Mouse (Mus musculus) 3134 (cell line): ENCODE data around the gene Tbc1d22a.

Source experiments
- DNase-seq: peaks from one replicate; pipeline ENCODE4 v3.0.0-alpha.2; 2011; ENCODE audit warnings: low spot score; ENCODE audit not compliant: insufficient read length; ENCODE audit errors: extremely low read depth

Tbc1d22a gene

DNA sequence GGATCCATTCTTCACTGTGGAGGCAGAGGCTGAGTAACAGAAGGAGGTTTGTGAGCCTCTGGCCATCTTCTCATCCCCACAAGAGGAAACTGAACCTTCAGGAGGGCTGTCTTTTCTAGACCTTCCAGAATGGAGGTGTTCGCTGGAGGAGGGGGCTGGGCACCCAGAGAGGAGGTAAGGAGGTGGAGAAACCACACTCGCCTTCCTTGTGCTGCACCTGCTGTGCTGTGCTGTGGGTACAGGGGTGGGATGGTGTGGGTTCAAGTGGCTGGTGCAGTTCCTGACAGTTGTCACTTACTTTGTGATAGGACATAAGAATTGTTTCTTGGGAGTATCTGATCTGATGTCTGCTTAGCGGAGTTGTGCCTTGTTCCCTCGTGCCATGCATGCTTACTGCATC is 118.9 kb downstream of the Tbc1d22a start:
- DNase-seq = no peak

GRCm38 (mm10) chr15:86333606-86334005 is 119.3 kb downstream of the Tbc1d22a start:
- no peak for DNase-seq

DNA sequence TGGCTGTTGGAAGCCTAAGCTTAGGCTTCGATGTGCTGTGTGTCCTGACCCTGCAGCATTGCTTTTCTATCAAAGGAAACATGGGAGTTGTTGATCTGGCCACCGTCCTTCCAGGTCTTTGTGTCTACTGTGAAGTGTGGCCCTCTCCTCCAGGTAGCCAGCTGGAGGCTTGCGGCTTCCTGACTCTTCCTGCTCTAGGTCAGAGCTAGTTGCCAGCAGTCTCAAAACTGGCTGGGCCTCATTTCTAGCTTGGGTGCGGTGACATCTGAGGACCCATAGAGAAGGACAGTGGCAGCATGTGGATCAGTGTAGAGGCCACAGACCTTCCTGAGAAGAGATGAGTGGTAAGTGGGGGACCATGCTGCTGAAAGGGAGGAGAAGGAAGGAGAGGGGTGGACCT is 120.0 kb downstream of the Tbc1d22a start:
- DNase-seq = no peak

DNA sequence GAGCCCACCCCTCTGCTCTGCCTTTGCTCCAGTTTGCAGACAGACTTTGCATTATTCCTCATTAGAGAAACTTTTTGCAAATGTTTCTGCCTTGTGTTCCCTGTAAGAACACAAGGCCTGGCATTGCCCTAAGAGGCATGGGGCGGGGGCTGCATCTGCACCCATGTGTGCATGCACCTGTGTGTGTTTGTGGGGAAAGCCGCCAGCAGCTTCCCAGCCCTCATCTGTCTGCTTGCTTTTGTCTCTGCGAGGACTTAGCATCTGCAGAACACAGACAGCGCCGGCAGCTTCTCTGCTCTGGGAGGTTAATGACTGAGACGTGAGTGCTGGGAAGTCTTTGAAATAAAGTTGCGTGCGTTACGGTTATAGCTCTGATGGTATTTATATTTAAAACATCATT is 120.5 kb downstream of the Tbc1d22a start:
- DNase-seq = no peak

DNA sequence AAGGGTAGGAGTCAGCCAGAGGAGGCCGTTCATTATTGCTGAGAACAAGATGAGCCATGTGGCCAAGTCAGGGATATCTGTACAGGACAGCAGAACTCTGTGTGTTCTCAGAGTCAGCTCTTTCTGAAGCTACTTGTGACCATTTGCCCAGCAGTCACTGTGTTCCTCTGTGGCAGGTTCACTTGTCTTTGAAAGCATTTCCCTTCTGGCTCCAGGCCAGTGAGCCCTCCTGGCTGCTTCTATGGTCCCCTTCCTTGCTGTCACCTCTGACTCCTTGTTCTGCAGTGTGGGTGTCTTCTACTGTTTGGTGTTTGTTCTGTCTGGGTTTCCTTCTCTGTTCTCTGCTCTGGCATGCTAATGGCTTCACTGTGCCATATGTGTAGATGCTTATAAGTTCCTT is 121.5 kb downstream of the Tbc1d22a start:
- no peak for DNase-seq

DNA sequence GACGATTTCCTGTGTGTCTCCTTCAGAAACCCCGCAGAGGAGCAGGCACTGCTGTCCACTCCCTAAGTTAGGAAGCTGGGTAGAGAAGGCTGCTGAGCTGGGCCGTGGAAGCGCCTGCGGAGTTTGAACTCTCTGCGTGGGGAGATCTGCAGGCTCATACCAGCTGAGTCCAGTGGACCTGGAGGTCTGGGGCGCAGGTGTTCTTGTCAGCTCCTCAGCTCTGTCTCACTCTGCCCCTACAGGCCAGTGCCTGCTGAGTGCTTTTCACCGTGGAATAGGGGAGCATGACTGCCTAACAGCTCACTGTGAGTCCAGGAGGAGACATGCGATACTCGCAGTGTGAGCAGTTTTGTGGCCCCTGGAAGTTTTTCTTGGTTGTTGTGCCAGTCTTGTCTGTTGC is 123.5 kb downstream of the Tbc1d22a start:
- DNase-seq = no peak

DNA sequence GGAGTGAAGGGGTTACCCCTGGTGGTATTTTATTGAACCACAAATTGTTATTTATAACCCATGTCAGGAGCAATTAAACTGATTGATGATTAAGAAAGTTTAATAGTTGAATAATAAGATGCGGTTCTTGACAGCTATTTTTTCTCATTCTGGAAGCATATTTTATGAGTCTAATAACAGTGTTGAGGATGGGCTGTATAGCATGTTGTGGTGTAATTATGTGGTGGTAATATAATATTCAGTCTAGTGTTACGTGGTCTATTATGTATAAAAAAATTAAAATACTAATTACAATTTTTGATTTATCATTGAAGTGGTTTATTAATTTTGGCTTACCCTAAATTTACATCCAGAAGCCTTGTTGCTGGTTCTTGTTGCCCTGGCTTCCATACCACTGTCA is 125.5 kb downstream of the Tbc1d22a start:
- no peak for DNase-seq

- DNase-seq = no peak
Observed at GRCm38 (mm10) chr15:86340766-86341165, 126.5 kb downstream of the Tbc1d22a start.

GRCm38 (mm10) chr15:86342637-86343375 is 128.5 kb downstream of the Tbc1d22a start:
- no peak for DNase-seq

DNA sequence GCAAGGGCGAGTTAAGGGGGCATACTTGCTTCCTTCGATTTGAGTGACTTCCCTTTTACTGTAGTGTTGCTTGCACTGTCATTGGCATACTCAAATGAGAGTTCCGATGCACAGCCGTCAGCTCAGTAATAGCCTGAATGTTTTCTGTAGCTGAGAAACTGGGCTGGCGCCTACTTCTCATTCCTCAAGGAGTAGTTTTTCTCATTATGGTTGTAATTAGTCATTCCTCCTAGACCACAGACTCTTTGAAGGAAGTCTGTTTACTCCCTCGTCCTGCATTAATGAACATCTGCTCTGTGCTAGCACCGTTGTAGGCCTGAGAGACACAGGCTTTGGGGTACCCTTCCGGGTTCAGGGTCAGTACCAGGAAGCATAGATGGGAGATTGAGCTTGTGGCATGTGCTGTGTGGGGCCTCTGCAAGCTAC is 130.7 kb downstream of the Tbc1d22a start:
- DNase-seq = no peak

GRCm38 (mm10) chr15:86345907-86346306 is 131.6 kb downstream of the Tbc1d22a start:
- DNase-seq = no peak

DNA sequence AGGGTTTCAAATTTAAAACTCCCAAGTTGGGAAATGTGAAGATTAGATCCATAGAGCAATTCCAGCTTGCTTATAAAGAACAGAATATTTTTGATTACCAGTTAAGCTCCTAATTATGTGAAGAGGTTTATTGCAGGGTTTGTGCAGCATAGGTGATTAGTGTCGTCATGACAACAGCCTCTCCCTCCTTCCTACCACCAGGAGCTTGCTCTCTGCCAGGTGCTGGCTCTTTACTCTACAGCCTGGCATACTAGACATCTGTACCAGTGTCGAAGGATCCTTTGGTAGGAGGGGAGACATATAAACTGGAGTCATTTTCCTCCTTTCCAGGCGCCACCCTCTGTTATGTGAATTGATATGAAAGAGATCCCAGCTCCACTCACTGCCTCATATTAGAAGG is 132.3 kb downstream of the Tbc1d22a start:
- DNase-seq = no peak

DNA sequence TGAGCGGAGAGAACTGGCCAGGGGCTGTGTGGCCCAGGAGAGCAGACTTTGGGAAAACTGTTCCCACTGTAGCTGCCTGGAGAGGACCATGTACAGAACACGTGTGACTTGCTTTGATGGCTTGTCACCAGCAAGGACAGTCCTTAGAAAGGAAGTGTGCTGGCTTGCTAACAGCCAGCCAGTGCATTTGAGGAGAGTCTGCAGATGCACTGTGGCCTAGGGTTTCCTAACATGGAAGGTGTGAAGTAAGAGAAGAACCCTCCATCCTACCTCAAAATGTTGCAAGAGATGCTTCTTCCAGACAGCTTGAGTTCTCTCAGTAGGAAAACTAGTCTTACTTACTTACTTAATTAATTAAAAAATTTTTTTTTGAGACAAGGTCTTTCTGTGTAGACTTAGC is 140.7 kb downstream of the Tbc1d22a start:
- no peak for DNase-seq

GRCm38 (mm10) chr15:86355857-86356256 is 141.6 kb downstream of the Tbc1d22a start:
- no peak for DNase-seq

DNA sequence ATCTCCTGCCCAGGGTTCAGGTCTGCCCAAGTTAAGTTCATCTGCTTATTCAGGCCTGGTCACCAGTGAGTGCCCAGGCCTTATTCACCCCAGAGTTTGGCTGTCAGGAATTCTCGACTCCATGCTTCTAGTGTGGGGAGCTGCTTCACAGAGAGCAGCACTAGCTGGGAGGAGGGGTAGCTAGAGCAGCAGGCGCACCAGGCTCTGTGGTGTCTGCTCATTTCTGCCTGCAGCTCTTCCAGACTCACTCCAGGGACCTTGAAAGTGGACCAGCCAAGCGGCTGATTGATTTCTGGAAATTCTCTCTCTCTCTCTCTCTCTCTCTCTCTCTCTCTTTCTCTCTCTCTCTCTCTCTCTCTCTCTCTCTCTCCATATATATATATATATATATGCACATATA is 146.1 kb downstream of the Tbc1d22a start:
- no peak for DNase-seq

DNA sequence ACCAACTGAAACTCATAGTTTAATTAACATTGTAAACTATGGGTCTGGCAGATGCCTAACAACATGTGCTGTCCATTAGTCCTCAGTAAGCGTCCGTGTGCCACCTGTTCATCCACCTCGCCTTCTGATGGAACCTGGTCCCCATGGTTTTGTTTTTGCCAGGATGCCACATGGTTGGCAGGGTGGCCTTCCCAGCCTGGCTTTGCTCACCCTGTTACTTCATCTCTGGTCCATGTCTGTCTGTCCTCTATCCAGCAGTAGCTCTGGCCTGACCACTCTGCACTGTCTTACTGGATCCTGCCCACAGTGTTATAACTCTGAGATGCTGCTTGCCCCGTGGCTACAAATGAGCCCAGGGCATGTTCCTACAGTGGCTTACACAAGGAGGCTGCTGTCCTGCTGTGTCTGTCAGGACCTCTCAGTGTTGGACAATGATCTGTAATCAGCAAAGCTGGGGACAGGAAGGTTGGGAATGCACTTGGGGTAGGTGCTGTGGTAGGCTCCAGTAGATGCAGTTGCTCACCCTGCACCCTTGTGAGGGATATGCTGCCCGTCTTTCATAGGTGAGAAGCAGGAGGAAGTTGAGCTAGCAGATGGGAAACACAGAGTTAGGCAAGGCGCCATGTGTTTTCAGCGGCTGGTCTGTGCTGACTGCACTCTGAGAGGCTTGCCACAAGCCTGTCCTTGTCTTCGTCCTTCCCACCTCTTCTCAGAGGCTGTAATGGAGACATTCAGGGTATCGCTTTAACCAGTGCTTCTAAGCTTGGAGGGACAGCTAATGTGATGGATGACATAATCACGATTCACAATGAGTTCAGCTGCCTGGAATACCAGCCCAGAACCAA is 148.3 kb downstream of the Tbc1d22a start:
- DNase-seq = no peak

DNA sequence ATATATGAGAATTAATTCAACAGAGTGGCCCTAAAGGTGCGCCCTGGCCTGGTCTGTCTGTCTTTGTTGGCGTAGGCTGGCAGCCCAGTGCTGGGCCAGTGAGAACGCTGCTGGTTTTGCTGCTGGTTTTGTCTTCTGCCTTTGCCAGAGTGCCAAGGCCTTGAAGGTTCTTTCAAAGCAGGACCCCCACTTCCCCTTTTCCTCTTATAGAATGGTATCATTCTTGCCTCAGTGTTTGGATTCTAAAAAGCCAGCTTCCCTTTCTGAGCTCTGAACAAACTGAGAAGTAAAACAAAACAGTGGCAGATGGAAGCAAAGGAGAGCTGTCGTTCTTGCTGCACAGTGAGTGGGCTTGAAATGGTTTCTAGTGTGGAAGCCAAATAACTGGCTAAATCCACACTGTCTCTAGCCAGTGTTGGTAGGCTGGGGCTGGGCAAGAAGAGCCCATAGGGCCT is 149.6 kb downstream of the Tbc1d22a start:
- no peak for DNase-seq

DNA sequence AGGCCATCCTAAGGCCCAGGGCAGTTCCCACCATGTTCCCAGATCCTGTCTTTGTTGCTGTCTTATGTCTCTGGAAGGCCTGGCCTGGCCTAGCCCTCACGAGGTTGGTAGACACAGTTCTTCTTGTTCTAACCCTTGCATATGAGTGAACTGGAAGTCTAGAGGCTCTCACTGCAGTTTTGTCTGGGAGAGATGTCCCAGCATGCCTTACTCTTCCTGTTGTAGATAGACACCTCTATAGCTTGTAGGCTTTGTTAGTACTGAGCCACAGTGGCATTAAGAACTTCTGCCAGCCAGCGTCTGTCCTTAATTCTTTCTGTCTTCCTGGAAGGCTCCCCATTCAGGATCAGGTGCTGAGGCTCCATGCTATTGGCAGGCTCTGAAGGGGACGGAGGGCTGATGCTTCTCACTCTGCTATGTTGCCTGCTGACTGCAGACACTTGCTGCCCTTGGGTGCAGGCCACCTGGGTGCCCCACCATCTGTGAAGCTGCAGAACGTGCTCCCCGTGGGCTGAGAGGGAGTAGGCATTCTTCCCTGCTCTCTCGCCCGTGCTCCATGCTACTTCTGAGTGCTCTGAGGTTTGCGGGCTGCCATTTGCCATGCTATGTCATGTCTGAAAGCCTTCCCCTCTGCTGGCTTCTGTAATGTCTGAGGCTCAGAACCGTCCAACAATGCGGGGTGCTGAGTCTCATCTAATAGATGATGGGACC is 150.8 kb downstream of the Tbc1d22a start:
- DNase-seq = no peak

- DNase-seq = no peak
Observed at GRCm38 (mm10) chr15:86366726-86367125, 152.5 kb downstream of the Tbc1d22a start.

GRCm38 (mm10) chr15:86367247-86367646 is 153.0 kb downstream of the Tbc1d22a start:
- DNase-seq = no peak

DNA sequence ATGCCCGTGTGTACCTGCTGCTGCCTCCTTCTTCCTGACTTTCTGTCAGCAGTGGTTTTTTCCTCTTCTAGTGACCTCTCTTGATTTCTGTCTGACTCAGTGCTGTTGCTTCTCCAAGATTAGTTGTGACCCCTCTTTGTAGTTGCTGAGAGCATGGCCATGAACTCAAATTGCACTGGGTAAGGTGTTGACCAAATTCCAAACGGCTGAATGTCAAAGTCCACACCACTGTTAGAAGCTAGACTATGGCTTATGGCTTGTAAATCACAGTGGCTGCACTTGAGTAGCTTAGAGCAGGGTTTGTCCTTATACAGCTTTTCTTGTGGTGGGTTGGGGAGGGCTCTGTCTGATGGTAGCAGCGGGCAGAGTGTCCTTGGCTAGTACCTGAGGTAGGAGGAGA is 156.6 kb downstream of the Tbc1d22a start:
- no peak for DNase-seq
